Mouse (Mus musculus) MN1 (cell line): ENCODE measurements around the gene Kcnq4.

ENCODE experiments used
- DNase-seq: peaks from one replicate; pipeline ENCODE4 v3.0.0-alpha.2; 2016; ENCODE audit warnings: low spot score

Kcnq4 gene

GRCm38 (mm10) chr4:120725516-120726090, 22.8 kb downstream of the Kcnq4 start:
- no peak for DNase-seq

- DNase-seq: no peak
Observed at GRCm38 (mm10) chr4:120721574-120721973, 26.8 kb downstream of the Kcnq4 start.

GRCm38 (mm10) chr4:120719152-120719551, 29.3 kb downstream of the Kcnq4 start:
- no peak for DNase-seq

- DNase-seq: no peak
Observed at GRCm38 (mm10) chr4:120717591-120717990, 30.8 kb downstream of the Kcnq4 start.

GRCm38 (mm10) chr4:120716765-120717164, 31.6 kb downstream of the Kcnq4 start:
- DNase-seq: no peak

- no peak for DNase-seq
Observed at GRCm38 (mm10) chr4:120716141-120716571, 32.3 kb downstream of the Kcnq4 start.

GRCm38 (mm10) chr4:120713856-120714497, 34.4 kb downstream of the Kcnq4 start:
- peak; percentile 16 for DNase-seq

GRCm38 (mm10) chr4:120713021-120713420, 35.4 kb downstream of the Kcnq4 start:
- no peak for DNase-seq

GRCm38 (mm10) chr4:120712236-120712635, 36.2 kb downstream of the Kcnq4 start:
- DNase-seq: no peak

GRCm38 (mm10) chr4:120702511-120702910, 45.9 kb downstream of the Kcnq4 start:
- DNase-seq: no peak

GRCm38 (mm10) chr4:120702056-120702455, 46.4 kb downstream of the Kcnq4 start:
- peak; percentile 8 for DNase-seq

GRCm38 (mm10) chr4:120701180-120701579, 47.2 kb downstream of the Kcnq4 start:
- no peak for DNase-seq

- DNase-seq: no peak
Observed at GRCm38 (mm10) chr4:120697799-120698484, 50.5 kb downstream of the Kcnq4 start.

- no peak for DNase-seq
Observed at GRCm38 (mm10) chr4:120697353-120697752, 51.1 kb downstream of the Kcnq4 start.

- DNase-seq: no peak
Observed at GRCm38 (mm10) chr4:120692717-120693116, 55.7 kb downstream of the Kcnq4 start.

GRCm38 (mm10) chr4:120689317-120689716, 59.1 kb downstream of the Kcnq4 start:
- no peak for DNase-seq

- peak; percentile 8 for DNase-seq
Observed at GRCm38 (mm10) chr4:120687282-120687681, 61.1 kb downstream of the Kcnq4 start.

GRCm38 (mm10) chr4:120683278-120683997, 65.0 kb downstream of the Kcnq4 start:
- DNase-seq: no peak

- peak; percentile 7 for DNase-seq
Observed at GRCm38 (mm10) chr4:120682168-120682567, 66.2 kb downstream of the Kcnq4 start.

GRCm38 (mm10) chr4:120680953-120681352, 67.5 kb downstream of the Kcnq4 start:
- DNase-seq: no peak

- DNase-seq: no peak
Observed at GRCm38 (mm10) chr4:120675640-120676039, 72.8 kb downstream of the Kcnq4 start.

GRCm38 (mm10) chr4:120674775-120675451, 73.5 kb downstream of the Kcnq4 start:
- no peak for DNase-seq
